In the genomic region with DNA sequence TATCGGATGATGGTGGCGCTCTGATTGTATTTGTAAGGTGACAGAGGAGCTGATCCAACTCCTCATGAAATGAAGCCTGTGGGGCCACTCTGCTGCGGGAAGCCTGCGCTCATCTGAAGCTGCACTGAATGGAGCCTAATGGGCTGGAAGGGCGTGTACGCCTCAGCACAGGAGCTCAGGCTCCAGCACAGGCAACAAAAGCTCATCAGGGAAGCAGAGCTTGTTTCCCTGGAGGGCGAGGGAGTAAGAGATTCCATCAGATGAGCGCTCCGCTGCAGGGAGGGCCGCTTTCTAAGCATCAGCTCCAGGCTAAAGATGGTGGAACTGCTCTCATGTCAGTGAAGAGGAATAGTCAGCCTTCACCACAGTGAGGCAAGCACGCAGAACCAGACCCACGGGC, we compare ENCODE assay signal across 14 mouse cellular contexts. TPM values are rescaled to one million over a fixed set of nuclear protein-coding genes. Genes with fewer than 3 reads are reported as not detected.
DNase-seq lines count a peak whose midpoint lies in the region; ATAC-seq lines count a peak whose summit lies in the region.
"Had no signal": no experiment of that assay in that cellular context is flagged by ENCODE, and none has a peak within 500 bp of the region (broad histone marks: within the 10 kb centered on the region; RNA-seq: fewer than 3 reads in every experiment).

No protein-coding gene starts in this region.

- no peaks in the 10 kb centered on the region for H3K9me3 ChIP-seq in forebrain, embryonic 10.5 days
- no peaks in the 10 kb centered on the region for H3K9me3 ChIP-seq in forebrain, embryonic 16.5 days (ENCODE audit: control insufficient read depth, low read length)
- H3K9me3 ChIP-seq in forebrain, embryonic 13.5 days (replicated peaks), result no peaks in the 10 kb centered on the region
- no peaks in the 10 kb centered on the region for H3K9me3 ChIP-seq in midbrain, embryonic 13.5 days
- H3K9me3 ChIP-seq: intestine, embryonic 15.5 days had no signal

- H3K27me3 ChIP-seq in forebrain, embryonic 10.5 days (ENCODE audit: poor library complexity, severe bottlenecking), result no peaks in the 10 kb centered on the region
- H3K27me3 ChIP-seq in forebrain, embryonic 16.5 days (replicated peaks; ENCODE audit: control insufficient read depth, insufficient read depth, low read length), result no peaks in the 10 kb centered on the region
- H3K27me3 ChIP-seq in forebrain, embryonic 13.5 days, result no peaks in the 10 kb centered on the region
- no peaks in the 10 kb centered on the region for H3K27me3 ChIP-seq in midbrain, embryonic 13.5 days
- H3K27me3 ChIP-seq: intestine, embryonic 15.5 days had no signal

- no peak overlapping the region for H3K4me2 ChIP-seq in forebrain, embryonic 16.5 days (ENCODE audit: low read length)
- H3K4me2 ChIP-seq in forebrain, embryonic 13.5 days, result no peak overlapping the region
- no peak overlapping the region for H3K4me2 ChIP-seq in midbrain, embryonic 13.5 days (replicated peaks)
- H3K4me2 ChIP-seq: intestine, embryonic 15.5 days had no signal

- ATAC-seq in forebrain, embryonic 16.5 days, result no peak
- ATAC-seq in forebrain, embryonic 13.5 days, result no peak
- ATAC-seq in midbrain, embryonic 13.5 days, result no peak
- ATAC-seq: intestine, embryonic 15.5 days; lung, postnatal 0 days had no signal

- peak overlapping the region; percentile 8; the same call in 1 of the 2 replicates for H3K4me3 ChIP-seq in forebrain, embryonic 10.5 days
- no peak overlapping the region for H3K4me3 ChIP-seq in forebrain, embryonic 16.5 days (replicated peaks; ENCODE audit: low read length)
- H3K4me3 ChIP-seq in forebrain, embryonic 13.5 days, result no peak overlapping the region
- no peak overlapping the region for H3K4me3 ChIP-seq in midbrain, embryonic 13.5 days (replicated peaks)
- H3K4me3 ChIP-seq: intestine, embryonic 15.5 days had no signal

- 19% methylated on average over 12 of the region's 12 CpGs for WGBS in forebrain, embryonic 10.5 days
- 13% methylated on average over 12 of the region's 12 CpGs for WGBS in forebrain, embryonic 16.5 days
- WGBS in forebrain, embryonic 13.5 days, result 11% methylated on average over 12 of the region's 12 CpGs
- 22% methylated on average over 12 of the region's 12 CpGs for WGBS in midbrain, embryonic 13.5 days

- no peak overlapping the region for H3K9ac ChIP-seq in forebrain, embryonic 16.5 days (replicated peaks; ENCODE audit: low read depth, low read length)
- H3K9ac ChIP-seq in forebrain, embryonic 13.5 days, result 0 out of 2 replicates have a peak overlapping the region, but pooled peaks have one; percentile 1
- H3K9ac ChIP-seq in midbrain, embryonic 13.5 days (replicated peaks), result 0 out of 2 replicates have a peak overlapping the region, but pooled peaks have one; percentile 24
- H3K9ac ChIP-seq: intestine, embryonic 15.5 days had no signal

- DNase-seq in forebrain, embryonic 10.5 days (ENCODE audit: extremely low spot score, low spot score), result peak; percentile 29
- DNase-seq in ES-CJ7 (ENCODE audit: low read depth, low spot score), result peak; percentile 53
- no peak for DNase-seq in layer of hippocampus, postnatal 25 days (ENCODE audit: extremely low spot score in 1 of 2, low spot score in 1 of 2)
- no peak for DNase-seq in right cerebral cortex, postnatal 36 days (ENCODE audit: low spot score in 2 of 2)
- no peak for DNase-seq in thymus, postnatal 0 days (ENCODE audit: low spot score)
- DNase-seq: kidney, postnatal 25 days had no signal

- peaks cover 13% of the 10 kb centered on the region for H3K4me1 ChIP-seq in forebrain, embryonic 10.5 days
- no peaks in the 10 kb centered on the region for H3K4me1 ChIP-seq in forebrain, embryonic 16.5 days (replicated peaks; ENCODE audit: control insufficient read depth, insufficient read depth, low read length)
- peaks cover 6% of the 10 kb centered on the region; the same call in 1 of the 2 replicates for H3K4me1 ChIP-seq in forebrain, embryonic 13.5 days
- peaks cover 4% of the 10 kb centered on the region; the same call in 1 of the 2 replicates for H3K4me1 ChIP-seq in midbrain, embryonic 13.5 days (replicated peaks)
- H3K4me1 ChIP-seq: intestine, embryonic 15.5 days had no signal

- peaks cover 69% of the 10 kb centered on the region for H3K36me3 ChIP-seq in forebrain, embryonic 10.5 days (replicated peaks)
- peaks cover 29% of the 10 kb centered on the region for H3K36me3 ChIP-seq in forebrain, embryonic 16.5 days (ENCODE audit: control insufficient read depth, insufficient read depth)
- H3K36me3 ChIP-seq in forebrain, embryonic 13.5 days (ENCODE audit: poor library complexity, severe bottlenecking), result peaks cover 65% of the 10 kb centered on the region
- H3K36me3 ChIP-seq in midbrain, embryonic 13.5 days, result peaks cover 74% of the 10 kb centered on the region

- H3K27ac ChIP-seq in forebrain, embryonic 10.5 days, result peak overlapping the region; percentile 51; the same call in 1 of the 2 replicates
- no peak overlapping the region for H3K27ac ChIP-seq in forebrain, embryonic 16.5 days (ENCODE audit: low read length)
- H3K27ac ChIP-seq in forebrain, embryonic 13.5 days, result 0 out of 2 replicates have a peak overlapping the region, but pooled peaks have one; percentile 31
- H3K27ac ChIP-seq in midbrain, embryonic 13.5 days, result peak overlapping the region; percentile 19
- H3K27ac ChIP-seq: intestine, embryonic 15.5 days had no signal

RNA-seq across cellular contexts. Expression of a gene that starts 16.7 kb away (rescaled TPM):
- 68.9 and 72.5 TPM in 2 replicates for polyA plus RNA-seq in forebrain, embryonic 10.5 days (2016; fragmentation: Nextera tagmentation; extraction: Ambion mirVana)
- polyA plus RNA-seq in forebrain, embryonic 16.5 days (2015; fragmentation: Nextera tagmentation; extraction: Ambion mirVana), result 61.9 and 67.1 TPM in 2 replicates
- polyA plus RNA-seq in forebrain, embryonic 13.5 days (2015; fragmentation: Nextera tagmentation; extraction: Ambion mirVana), result 67.7 and 68.6 TPM in 2 replicates
- 59.4 and 70.3 TPM in 2 replicates for polyA plus RNA-seq in midbrain, embryonic 13.5 days (2015; fragmentation: Nextera tagmentation; extraction: Ambion mirVana)
- 10 to 100 TPM; 27.7 to 34.2 TPM for total RNA-seq in layer of hippocampus, postnatal 25 days (2021)
- polyA plus RNA-seq in thymus, postnatal 0 days (2015; fragmentation: Nextera tagmentation; extraction: Ambion mirVana), result 69.5 and 74.3 TPM in 2 replicates

RNA-seq across cellular contexts. Expression of a gene that starts 16.7 kb away (rescaled TPM):
- polyA plus RNA-seq in forebrain, embryonic 10.5 days (2016; fragmentation: Nextera tagmentation; extraction: Ambion mirVana), result 993 and 1,007 TPM in 2 replicates
- polyA plus RNA-seq in forebrain, embryonic 16.5 days (2015; fragmentation: Nextera tagmentation; extraction: Ambion mirVana), result 626 and 632 TPM in 2 replicates
- polyA plus RNA-seq in forebrain, embryonic 13.5 days (2015; fragmentation: Nextera tagmentation; extraction: Ambion mirVana), result 767 and 793 TPM in 2 replicates
- polyA plus RNA-seq in midbrain, embryonic 13.5 days (2015; fragmentation: Nextera tagmentation; extraction: Ambion mirVana), result 684 and 687 TPM in 2 replicates
- total RNA-seq in layer of hippocampus, postnatal 25 days (2021), result 100 to 1,000 TPM; 604 to 704 TPM
- polyA plus RNA-seq in thymus, postnatal 0 days (2015; fragmentation: Nextera tagmentation; extraction: Ambion mirVana), result 1,355 and 1,379 TPM in 2 replicates

RNA-seq across cellular contexts. Expression of a gene that starts 27.8 kb away (rescaled TPM):
- 62.9 and 64.5 TPM in 2 replicates for polyA plus RNA-seq in forebrain, embryonic 10.5 days (2016; fragmentation: Nextera tagmentation; extraction: Ambion mirVana)
- 55.0 and 63.4 TPM in 2 replicates for polyA plus RNA-seq in forebrain, embryonic 16.5 days (2015; fragmentation: Nextera tagmentation; extraction: Ambion mirVana)
- 60.3 and 62.4 TPM in 2 replicates for polyA plus RNA-seq in forebrain, embryonic 13.5 days (2015; fragmentation: Nextera tagmentation; extraction: Ambion mirVana)
- polyA plus RNA-seq in midbrain, embryonic 13.5 days (2015; fragmentation: Nextera tagmentation; extraction: Ambion mirVana), result 50.4 and 52.0 TPM in 2 replicates
- 10 to 100 TPM; 27.8 to 29.1 TPM for total RNA-seq in layer of hippocampus, postnatal 25 days (2021)
- 57.7 and 58.2 TPM in 2 replicates for polyA plus RNA-seq in thymus, postnatal 0 days (2015; fragmentation: Nextera tagmentation; extraction: Ambion mirVana)

RNA-seq across cellular contexts. Expression of a gene that starts 59.9 kb away (rescaled TPM):
- polyA plus RNA-seq in forebrain, embryonic 10.5 days (2016; fragmentation: Nextera tagmentation; extraction: Ambion mirVana), result 0.04 and 0.12 TPM in 2 replicates
- polyA plus RNA-seq in forebrain, embryonic 16.5 days (2015; fragmentation: Nextera tagmentation; extraction: Ambion mirVana), result 0.09 TPM in 1 of 2 replicates, not detected in the other
- 0.06 and 0.17 TPM in 2 replicates for polyA plus RNA-seq in forebrain, embryonic 13.5 days (2015; fragmentation: Nextera tagmentation; extraction: Ambion mirVana)
- 0.09 and 0.10 TPM in 2 replicates for polyA plus RNA-seq in midbrain, embryonic 13.5 days (2015; fragmentation: Nextera tagmentation; extraction: Ambion mirVana)
- under 1 TPM; 0.62 to 0.73 TPM for total RNA-seq in layer of hippocampus, postnatal 25 days (2021)
- polyA plus RNA-seq in thymus, postnatal 0 days (2015; fragmentation: Nextera tagmentation; extraction: Ambion mirVana), result 0.13 TPM in 1 of 2 replicates, not detected in the other
- total RNA-seq: granulocyte monocyte progenitor cell, adult 5-6 weeks; MEL; monocyte, adult 5-6 weeks had no signal

Comparison
In these comparisons a context has a peak if more than half of its experiments do, and no peak if none do; other contexts are left out.
1. DNase-seq: peak in forebrain, embryonic 10.5 days (single experiment) and ES-CJ7 (single experiment); none in layer of hippocampus, postnatal 25 days (0 of 2), right cerebral cortex, postnatal 36 days (0 of 2) and thymus, postnatal 0 days (single experiment).